Mouse (Mus musculus): Measurements from ENCODE around the gene Tunar. TPM values are rescaled to one million over a fixed set of nuclear protein-coding genes. Genes with fewer than 3 reads are reported as not detected.
A peak's percentile ranks its signal among the peaks of the same experiment; 100 is the strongest.

Gene Tunar
- 3.1 and 3.9 TPM in 2 replicates for polyA plus RNA-seq (2016; fragmentation: Nextera tagmentation; extraction: Ambion mirVana)

DNA sequence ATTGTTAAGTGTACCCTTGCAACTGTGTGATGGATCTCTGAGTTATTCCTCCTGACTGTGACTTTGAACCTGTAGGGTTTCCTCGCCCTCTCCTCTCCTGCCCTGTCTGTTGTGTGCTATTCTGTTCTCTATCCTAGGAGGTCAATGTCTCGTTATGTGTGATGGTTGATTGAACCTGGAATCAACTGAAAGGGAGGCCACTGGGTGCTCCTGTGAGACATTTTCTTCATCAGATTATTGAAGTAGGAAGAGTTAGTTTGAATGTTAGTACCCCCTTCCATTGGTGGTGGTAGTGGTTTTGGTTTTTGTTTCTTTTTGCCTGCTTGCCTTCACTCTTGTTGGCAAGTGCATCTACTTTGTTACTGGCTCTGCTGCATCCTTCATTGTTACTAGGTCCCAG, at the start of gene Tunar:
Gene Tunar (plus strand): TSS at position 301 of the 400 bp plus-strand sequence.
- H3K27ac ChIP-seq: no peak within 1 kb of the TSS
- H3K4me3 ChIP-seq: no peak within 1 kb of the TSS
- H3K4me2 ChIP-seq (replicated peaks): no peak within 1 kb of the TSS
- ATAC-seq (ENCODE audit: low FRiP score): no peak
- H3K36me3 ChIP-seq: no peaks in the 10 kb centered on the region
- H3K9me3 ChIP-seq (replicated peaks): no peaks in the 10 kb centered on the region
- peaks cover 19% of the 10 kb centered on the region; the same call in 1 of the 2 replicates for H3K4me1 ChIP-seq
- peaks cover 32% of the 10 kb centered on the region for H3K27me3 ChIP-seq
- WGBS: 93% methylated on average over 2 of the region's 2 CpGs
- no peak within 1 kb of the TSS for H3K9ac ChIP-seq

DNA sequence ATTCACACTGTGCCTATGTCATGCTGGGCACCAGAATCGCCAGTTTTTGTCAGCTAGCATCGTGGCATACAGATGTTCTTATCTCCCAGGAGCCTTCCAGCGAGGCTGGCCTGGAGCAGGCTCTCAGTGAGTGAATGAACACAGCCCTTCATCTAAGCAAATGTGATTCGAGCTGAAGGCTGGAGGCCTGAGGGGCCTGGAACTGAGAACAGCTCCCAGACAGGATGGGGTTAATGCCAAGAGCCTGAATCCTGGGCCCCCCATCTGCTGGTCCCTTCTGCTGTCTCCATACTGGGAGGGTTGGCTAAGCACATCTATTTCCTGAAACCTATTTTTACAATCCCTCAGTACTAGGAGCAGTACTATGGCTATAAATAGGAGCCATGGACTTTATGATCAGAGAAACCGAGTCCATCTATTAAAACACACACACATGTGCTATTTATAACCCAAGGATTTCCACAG, 21.1 kb upstream of the Tunar start:
- no peak overlapping the region for H3K4me2 ChIP-seq (replicated peaks)
- ATAC-seq (ENCODE audit: low FRiP score): no peak
- H3K4me3 ChIP-seq: no peak overlapping the region
- no peaks in the 10 kb centered on the region for H3K36me3 ChIP-seq
- H3K4me1 ChIP-seq: no peaks in the 10 kb centered on the region
- H3K9me3 ChIP-seq (replicated peaks): no peaks in the 10 kb centered on the region
- no peaks in the 10 kb centered on the region for H3K27me3 ChIP-seq
- WGBS: 67% methylated on average over 5 of the region's 5 CpGs
- no peak overlapping the region for H3K27ac ChIP-seq
- no peak overlapping the region for H3K9ac ChIP-seq

DNA sequence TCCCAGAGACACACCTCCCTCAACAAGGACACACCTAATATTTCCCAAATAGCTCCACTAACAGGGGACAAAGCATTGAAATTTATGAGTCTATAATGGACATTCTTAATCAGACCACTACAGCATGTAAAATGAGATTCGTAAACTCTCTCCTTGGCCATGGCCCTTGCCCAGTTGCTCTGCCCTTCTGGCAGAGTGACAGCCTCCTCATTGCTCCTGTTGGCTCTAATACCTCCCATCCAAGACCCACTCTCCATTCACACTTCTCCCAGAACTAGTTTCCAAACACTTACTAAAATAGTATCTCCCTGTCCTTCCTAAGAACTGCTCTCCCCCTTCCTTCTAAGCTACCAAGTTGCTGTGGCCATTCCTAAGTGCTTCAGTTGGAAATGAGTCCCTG, 19.3 kb upstream of the Tunar start:
- no peak overlapping the region for H3K9ac ChIP-seq
- H3K4me3 ChIP-seq: no peak overlapping the region
- H3K4me1 ChIP-seq: no peaks in the 10 kb centered on the region
- H3K27ac ChIP-seq: no peak overlapping the region
- H3K9me3 ChIP-seq (replicated peaks): no peaks in the 10 kb centered on the region
- H3K27me3 ChIP-seq: no peaks in the 10 kb centered on the region
- ATAC-seq (ENCODE audit: low FRiP score): no peak
- WGBS: 96% methylated on average over 1 of the region's 1 CpGs
- no peaks in the 10 kb centered on the region for H3K36me3 ChIP-seq
- H3K4me2 ChIP-seq (replicated peaks): no peak overlapping the region

DNA sequence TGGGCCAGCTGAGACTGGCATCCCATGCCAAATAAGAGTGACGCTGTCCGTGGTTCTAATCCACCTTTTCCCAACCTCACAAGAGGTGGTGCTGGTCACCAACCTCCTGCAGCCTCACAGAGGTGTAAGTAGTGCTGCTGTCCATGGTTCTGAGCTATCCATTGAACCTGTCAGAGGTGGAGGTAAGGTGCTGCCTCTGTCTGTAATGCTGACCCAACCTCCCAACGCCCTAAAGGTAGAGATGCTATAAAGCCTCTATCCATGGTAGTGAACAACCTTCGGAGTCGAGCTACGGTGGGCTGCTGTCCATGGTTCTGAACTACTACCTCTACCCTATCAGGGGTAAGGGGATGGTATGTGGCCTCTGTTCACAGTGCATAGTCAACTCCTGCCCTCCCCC, 11.5 kb upstream of the Tunar start:
- no peaks in the 10 kb centered on the region for H3K27me3 ChIP-seq
- H3K9me3 ChIP-seq (replicated peaks): no peaks in the 10 kb centered on the region
- no peak overlapping the region for H3K4me2 ChIP-seq (replicated peaks)
- H3K9ac ChIP-seq: no peak overlapping the region
- H3K4me3 ChIP-seq: no peak overlapping the region
- H3K27ac ChIP-seq: no peak overlapping the region
- H3K4me1 ChIP-seq: no peaks in the 10 kb centered on the region
- H3K36me3 ChIP-seq: no peaks in the 10 kb centered on the region
- no peak for ATAC-seq (ENCODE audit: low FRiP score)
- 31% methylated on average over 6 of the region's 6 CpGs for WGBS

DNA sequence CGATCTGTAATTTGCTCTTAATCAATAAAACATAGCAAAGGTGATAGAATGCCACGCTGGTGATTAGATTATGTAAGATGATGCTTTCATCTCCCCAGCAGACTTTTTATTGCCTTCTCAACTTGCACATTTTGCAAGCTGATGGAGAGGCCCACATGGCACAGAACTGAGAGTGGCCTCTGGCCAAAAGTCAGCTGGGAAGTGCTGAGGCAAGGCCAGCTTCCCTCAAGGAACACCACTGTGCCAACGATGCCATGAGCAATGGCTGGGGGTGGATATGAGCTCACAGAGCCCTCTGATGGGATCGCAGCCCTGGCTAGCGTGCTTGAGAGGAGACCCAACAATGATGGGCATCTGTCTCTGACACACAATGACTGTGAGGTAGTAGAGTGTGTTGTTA, 6.6 kb upstream of the Tunar start:
- no peaks in the 10 kb centered on the region for H3K9me3 ChIP-seq (replicated peaks)
- no peaks in the 10 kb centered on the region for H3K36me3 ChIP-seq
- no peak overlapping the region for H3K4me3 ChIP-seq
- WGBS: 82% methylated on average over 5 of the region's 5 CpGs
- H3K9ac ChIP-seq: no peak overlapping the region
- 0 out of 2 replicates have a peak, but pooled peaks cover 2% of the 10 kb centered on the region for H3K4me1 ChIP-seq
- H3K27ac ChIP-seq: no peak overlapping the region
- H3K27me3 ChIP-seq: no peaks in the 10 kb centered on the region
- H3K4me2 ChIP-seq (replicated peaks): no peak overlapping the region
- no peak for ATAC-seq (ENCODE audit: low FRiP score)

DNA sequence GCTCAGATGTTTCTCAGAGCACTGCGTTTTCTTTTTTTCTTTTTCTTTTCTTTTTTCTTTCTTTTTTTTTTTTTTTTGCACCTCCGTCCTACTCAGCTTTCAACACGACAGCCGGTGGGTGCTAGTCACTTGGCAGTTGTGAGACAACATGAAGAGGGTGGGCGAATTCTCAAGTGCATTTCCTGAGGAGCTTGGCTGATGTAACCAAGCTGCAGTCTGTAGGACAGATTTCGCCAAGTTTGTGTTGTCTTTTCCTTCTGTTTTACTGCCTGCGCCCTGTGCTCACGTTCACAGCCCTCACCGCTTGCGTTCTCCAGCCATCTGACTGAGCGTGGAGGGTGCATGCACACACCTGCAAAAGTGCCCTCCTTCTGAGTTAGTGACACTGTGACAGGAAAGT, 5.3 kb upstream of the Tunar start:
- no peak overlapping the region for H3K4me3 ChIP-seq
- no peak for ATAC-seq (ENCODE audit: low FRiP score)
- H3K4me1 ChIP-seq: 0 out of 2 replicates have a peak, but pooled peaks cover 2% of the 10 kb centered on the region
- no peak overlapping the region for H3K4me2 ChIP-seq (replicated peaks)
- no peak overlapping the region for H3K9ac ChIP-seq
- 71% methylated on average over 11 of the region's 11 CpGs for WGBS
- H3K27me3 ChIP-seq: no peaks in the 10 kb centered on the region
- H3K36me3 ChIP-seq: no peaks in the 10 kb centered on the region
- H3K27ac ChIP-seq: no peak overlapping the region
- no peaks in the 10 kb centered on the region for H3K9me3 ChIP-seq (replicated peaks)

DNA sequence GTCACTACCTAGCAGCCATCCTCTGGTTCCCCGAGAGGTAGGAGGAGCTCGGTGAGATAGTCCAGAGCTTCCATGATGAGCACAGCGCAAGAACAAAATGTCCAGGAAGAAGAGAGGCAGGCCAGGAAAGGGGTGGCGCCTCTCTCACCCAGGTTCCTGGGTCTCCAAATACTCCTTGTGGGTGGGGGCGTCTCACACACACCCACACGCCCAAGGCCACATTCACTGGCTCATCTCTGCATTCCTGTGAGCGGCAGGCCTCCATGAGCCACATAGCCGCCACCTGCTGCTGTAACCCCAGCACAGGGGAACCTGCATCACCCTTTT, 2.4 kb downstream of the Tunar start:
- Histone ChIP-seq H3K27me3 (peaks cover 37% of the 10 kb centered on the region), H3K27ac (peak overlapping the region; percentile 62; the same call in 1 of the 2 replicates), H3K9ac (peak overlapping the region; percentile 61), H3K4me2 (replicated peaks) (peak overlapping the region; percentile 98), H3K9me3 (replicated peaks) (no peaks in the 10 kb centered on the region), H3K4me3 (peak overlapping the region; percentile 68), H3K36me3 (no peaks in the 10 kb centered on the region), H3K4me1 (peaks cover 22% of the 10 kb centered on the region; the same call in 1 of the 2 replicates)
- WGBS: 15% methylated on average over 8 of the region's 8 CpGs
- no peak for ATAC-seq (ENCODE audit: low FRiP score)

DNA sequence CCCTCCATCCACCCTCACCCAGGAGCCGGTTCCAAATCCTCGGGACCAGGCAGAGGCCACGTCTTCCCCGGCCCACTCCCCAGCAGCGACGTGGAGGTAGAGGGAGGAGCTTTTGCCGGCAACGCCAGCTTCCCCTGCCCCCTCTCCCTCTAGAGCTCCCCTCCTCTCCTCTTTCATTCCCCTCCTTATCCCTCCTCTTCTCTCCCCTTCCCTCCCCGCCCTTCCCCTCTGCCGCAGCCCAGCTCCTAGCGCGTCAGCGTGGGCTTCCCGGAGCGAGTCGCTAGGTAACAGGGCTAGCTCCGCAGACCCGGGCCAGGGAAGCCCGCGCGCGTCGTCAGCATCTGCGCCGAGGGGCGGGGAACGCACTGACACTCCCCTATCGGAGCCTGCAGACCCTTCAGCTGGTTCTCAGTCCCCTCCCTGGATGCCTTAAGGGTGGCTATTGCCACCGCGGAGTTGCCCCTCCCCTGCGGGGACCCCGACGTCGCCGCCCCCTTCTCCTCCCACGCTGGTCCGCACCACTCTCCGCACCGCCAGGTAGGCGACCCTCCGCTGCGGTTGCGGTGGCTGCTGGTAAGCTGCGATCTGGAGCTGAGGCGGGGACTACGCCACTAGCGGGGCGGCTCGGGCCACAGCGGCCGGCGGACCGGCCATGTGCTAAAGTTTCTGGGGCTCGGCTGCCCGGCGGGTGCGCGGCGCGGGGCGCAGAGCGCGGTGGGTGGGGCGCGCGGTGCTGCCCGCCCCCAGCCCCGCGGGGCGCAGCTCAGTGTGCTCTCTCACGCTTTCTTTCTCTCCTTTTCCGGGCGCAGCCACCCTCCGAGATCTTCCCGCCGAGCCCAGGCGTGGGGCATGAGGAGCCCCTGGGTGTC, 3.0 kb downstream of the Tunar start:
- Histone ChIP-seq H3K4me2 (replicated peaks) (peak overlapping the region; percentile 98), H3K9me3 (replicated peaks) (no peaks in the 10 kb centered on the region), H3K4me3 (peak overlapping the region; percentile 68), H3K4me1 (peaks cover 22% of the 10 kb centered on the region; the same call in 1 of the 2 replicates), H3K9ac (peak overlapping the region; percentile 61), H3K27ac (peak overlapping the region; percentile 62), H3K36me3 (no peaks in the 10 kb centered on the region), H3K27me3 (peaks cover 37% of the 10 kb centered on the region)
- WGBS: 1% methylated on average over 74 of the region's 77 CpGs
- peak; percentile 90 for ATAC-seq (ENCODE audit: low FRiP score)

DNA sequence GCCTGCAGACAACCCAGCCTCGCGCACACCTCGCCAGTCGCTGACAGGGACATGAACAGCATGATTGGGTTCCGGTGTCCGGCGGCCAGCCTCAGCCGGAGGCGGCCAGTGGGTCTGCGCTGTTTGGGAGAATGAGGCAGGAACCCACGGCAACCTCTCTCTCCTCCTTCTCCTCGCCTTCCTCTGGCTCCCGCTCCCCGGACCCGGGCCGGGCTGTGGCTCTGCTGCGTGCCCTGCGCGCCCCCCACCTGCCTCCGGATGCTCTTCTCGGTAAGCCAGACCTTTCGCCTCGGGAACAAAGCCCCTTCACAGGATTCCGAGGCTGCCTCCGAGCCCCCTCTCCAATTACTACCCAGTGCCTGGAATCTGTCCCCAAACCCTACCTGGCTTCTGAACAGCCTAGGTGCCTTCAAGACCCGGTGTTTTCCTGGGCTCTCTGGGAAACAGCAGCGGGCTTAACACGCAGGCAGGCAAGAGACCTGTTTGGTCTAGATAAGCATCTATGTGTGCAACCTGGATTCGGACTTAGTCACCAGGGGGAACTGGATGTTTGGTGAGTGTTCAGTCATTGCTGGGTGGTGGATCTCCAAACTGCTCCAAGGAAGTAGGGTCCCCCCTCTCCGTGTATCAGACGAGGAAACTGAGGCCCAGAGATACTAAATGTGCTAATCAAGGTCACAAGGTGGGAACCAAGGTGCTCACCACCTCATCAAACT, 3.8 kb downstream of the Tunar start:
- Histone ChIP-seq H3K27ac (peak overlapping the region; percentile 62; the same call in 1 of the 2 replicates), H3K9ac (peak overlapping the region; percentile 61), H3K4me2 (replicated peaks) (peak overlapping the region; percentile 98), H3K4me1 (peaks cover 24% of the 10 kb centered on the region; the same call in 1 of the 2 replicates), H3K9me3 (replicated peaks) (no peaks in the 10 kb centered on the region), H3K36me3 (no peaks in the 10 kb centered on the region), H3K4me3 (peak overlapping the region; percentile 68), H3K27me3 (peaks cover 37% of the 10 kb centered on the region)
- 3% methylated on average over 31 of the region's 31 CpGs for WGBS
- ATAC-seq (ENCODE audit: low FRiP score): peak; percentile 27; the same call in 1 of the 2 replicates

DNA sequence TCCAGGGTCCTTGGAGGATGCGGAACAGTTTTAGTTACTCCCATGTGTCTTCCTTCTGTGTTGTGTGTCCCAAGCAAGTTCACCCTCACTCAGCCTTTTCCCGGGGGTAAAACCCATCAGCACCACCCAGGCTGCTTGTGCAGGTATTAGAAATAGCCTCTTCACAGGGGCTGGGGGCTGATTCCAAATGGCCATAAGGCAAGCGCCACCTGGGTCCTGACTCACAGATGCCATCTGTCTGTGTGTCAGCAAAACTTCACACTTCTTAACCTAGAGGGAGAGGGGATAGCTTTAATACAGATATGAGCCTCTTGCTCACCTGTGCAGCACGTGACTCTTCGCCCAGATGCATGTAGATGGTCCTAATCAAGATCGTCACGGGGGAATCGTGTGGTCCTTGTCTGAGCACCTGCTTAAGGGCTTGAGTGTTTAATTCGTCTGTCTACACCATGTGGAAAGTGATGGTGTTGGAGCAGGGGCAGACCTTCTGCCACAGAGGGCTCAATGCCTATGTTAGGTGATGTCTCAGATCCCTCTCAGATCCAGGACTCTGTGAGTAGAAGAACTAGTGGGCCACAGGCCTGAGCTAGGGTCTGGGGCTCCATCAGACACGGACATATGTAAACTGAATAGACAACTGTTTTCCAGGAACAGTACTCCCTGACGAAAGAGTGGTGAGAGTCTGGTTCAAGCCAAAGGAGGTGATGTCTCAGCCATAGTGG, 4.7 kb downstream of the Tunar start:
- no peak overlapping the region for H3K27ac ChIP-seq
- peaks cover 26% of the 10 kb centered on the region; the same call in 1 of the 2 replicates for H3K4me1 ChIP-seq
- H3K4me2 ChIP-seq (replicated peaks): peak overlapping the region; percentile 98; the same call in 1 of the 2 replicates
- no peak for ATAC-seq (ENCODE audit: low FRiP score)
- no peaks in the 10 kb centered on the region for H3K36me3 ChIP-seq
- no peaks in the 10 kb centered on the region for H3K9me3 ChIP-seq (replicated peaks)
- 81% methylated on average over 11 of the region's 11 CpGs for WGBS
- peaks cover 39% of the 10 kb centered on the region for H3K27me3 ChIP-seq
- no peak overlapping the region for H3K9ac ChIP-seq
- peak overlapping the region; percentile 68; the same call in 1 of the 2 replicates for H3K4me3 ChIP-seq

DNA sequence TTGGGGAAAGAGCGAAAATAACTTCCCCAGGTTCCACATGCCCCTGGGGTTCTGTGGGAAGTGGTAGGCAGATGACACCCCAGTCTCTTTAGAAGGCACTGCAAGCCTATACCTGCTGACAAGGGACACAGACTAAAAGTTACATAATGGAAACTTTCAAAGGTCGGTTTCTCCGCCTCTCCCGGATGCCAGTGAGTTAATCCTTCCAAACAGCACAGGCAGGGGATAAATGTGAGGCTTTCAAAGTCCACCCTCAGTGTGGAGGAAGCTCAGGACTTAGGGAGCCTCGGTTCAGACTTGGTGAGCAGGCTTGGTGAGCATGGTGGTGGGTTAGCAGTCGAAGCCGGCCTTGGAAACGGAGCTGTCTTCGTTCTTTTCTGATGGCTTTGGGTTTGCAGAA, 7.9 kb downstream of the Tunar start:
- WGBS: 60% methylated on average over 9 of the region's 9 CpGs
- ATAC-seq (ENCODE audit: low FRiP score): no peak
- no peaks in the 10 kb centered on the region for H3K9me3 ChIP-seq (replicated peaks)

DNA sequence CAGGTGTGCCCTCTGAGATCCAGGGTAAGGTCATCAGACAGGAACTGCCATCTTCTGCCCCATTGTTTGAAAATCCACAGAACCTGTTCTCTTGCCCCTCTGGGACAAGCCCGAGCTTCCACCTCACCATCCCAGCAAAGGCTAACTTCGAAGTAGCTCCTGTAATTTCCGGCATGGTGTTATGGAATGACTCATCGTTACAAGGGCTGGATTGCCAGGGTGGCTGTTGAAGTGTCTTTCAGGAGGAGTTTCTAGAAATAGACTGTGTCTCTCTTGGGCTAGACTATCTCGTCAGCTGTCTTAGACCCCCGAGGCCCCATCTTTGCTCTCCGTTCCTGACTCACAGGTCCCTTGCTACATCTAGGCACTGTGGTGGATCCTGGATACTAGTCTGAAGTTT, 10.8 kb downstream of the Tunar start:
- Histone ChIP-seq H3K4me3 (no peak overlapping the region), H3K9me3 (replicated peaks) (no peaks in the 10 kb centered on the region), H3K27ac (no peak overlapping the region), H3K9ac (no peak overlapping the region), H3K27me3 (0 out of 2 replicates have a peak, but pooled peaks cover 3% of the 10 kb centered on the region), H3K36me3 (no peaks in the 10 kb centered on the region), H3K4me1 (peaks cover 4% of the 10 kb centered on the region; the same call in 1 of the 2 replicates), H3K4me2 (replicated peaks) (no peak overlapping the region)
- 93% methylated on average over 7 of the region's 7 CpGs for WGBS
- no peak for ATAC-seq (ENCODE audit: low FRiP score)

More for the DNA sequence above, 7.9 kb downstream of the Tunar start:
- H3K4me2 ChIP-seq (replicated peaks): no peak overlapping the region
- no peak overlapping the region for H3K27ac ChIP-seq
- peaks cover 20% of the 10 kb centered on the region; the same call in 1 of the 2 replicates for H3K4me1 ChIP-seq
- no peak overlapping the region for H3K4me3 ChIP-seq
- peaks cover 27% of the 10 kb centered on the region for H3K27me3 ChIP-seq
- H3K9ac ChIP-seq: no peak overlapping the region
- no peaks in the 10 kb centered on the region for H3K36me3 ChIP-seq
